Mouse (Mus musculus): ENCODE measurements around the gene Lamc2.

GRCm38 (mm10) chr1:153104804-153105203, 81.4 kb downstream of the Lamc2 start:
- TF ChIP-seq CTCF (IDR thresholded peaks at IDR 0.05; ENCODE audit: insufficient read depth, low read length): no peak
- no peak for TF ChIP-seq POLR2A (IDR thresholded peaks at IDR 0.05; ENCODE audit: borderline replicate concordance, extremely low read depth, low read depth, low read length)

All from lung, adult 2 months (tissue).